Mouse (Mus musculus): Measurements from ENCODE around the gene Wfdc11.

DNA sequence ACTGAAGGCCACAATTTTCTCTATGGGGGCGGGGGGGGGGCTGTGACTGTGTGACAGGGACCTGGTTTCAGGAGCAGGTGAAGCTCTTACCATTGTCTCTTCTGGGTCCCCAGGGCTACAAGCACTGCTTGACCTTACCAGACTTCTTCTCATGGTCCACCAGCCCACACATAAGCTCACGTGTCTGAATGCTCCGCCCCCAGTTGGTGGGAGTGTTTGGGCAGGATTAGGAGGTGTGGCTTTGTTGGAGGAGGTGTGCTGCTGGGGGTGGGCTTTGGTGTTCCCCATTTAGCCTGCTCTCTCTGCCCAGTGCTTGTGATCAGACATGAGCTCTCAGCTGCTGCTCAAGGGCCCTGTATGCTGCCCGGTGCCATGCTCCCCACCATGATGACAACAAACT is 49.4 kb upstream of the Wfdc11 start:
- TF ChIP-seq GATA1 (IDR thresholded peaks at IDR 0.05; ENCODE audit: low read length) (no peak), TAL1 (IDR thresholded peaks at IDR 0.05; ENCODE audit: low read length) (no peak)

All from erythroblast, embryonic 14.5 days (primary cell).